Mouse (Mus musculus): ENCODE results near the gene Elmo3.

Elmo3 gene

GRCm38 (mm10) chr8:105326968-105327367, 21.6 kb downstream of the Elmo3 start:
- no peak for DNase-seq (ENCODE audit: low spot score in 2 of 2)

DNA sequence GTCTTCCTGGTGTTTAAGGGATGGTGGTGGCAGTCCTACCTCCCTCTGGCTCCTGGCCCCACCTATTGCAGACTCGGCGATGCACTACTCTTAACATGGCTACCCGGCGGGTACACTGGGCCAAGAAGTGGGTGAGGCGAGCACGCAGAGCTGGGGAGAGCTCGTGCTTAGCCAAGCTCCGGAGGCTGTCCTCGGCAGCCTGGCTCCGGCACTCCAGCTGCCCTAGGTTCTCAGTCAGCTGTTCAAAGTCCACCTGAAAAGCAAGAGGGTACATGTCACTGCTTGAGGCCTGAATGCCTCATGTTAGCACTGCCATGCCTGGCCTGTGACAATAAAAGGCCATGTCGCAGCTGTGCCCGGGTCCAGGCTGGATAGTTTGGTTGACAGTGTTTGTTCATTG, 24.9 kb downstream of the Elmo3 start:
- DNase-seq (ENCODE audit: low spot score in 2 of 2) = no peak

DNA sequence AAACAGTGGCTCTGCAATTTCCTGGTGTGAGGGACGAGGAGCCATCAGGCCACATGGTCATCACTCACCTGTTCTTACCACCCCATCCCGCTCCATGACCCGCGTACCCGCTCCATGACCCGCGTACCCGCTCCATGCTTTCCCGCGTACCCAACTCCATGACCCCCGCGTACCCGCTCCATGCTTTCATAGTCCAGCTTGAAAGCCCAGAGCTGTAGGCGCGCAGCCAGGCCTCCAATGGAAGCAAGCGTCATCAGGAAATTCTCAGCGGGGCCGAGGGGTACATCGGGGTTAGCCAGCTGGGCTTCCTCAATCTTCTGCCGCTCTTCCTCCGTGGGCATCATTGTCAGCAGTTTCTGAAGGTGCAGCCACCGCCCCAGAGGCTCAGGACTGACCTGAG, 26.1 kb downstream of the Elmo3 start:
- DNase-seq (ENCODE audit: low spot score in 2 of 2) = no peak

DNA sequence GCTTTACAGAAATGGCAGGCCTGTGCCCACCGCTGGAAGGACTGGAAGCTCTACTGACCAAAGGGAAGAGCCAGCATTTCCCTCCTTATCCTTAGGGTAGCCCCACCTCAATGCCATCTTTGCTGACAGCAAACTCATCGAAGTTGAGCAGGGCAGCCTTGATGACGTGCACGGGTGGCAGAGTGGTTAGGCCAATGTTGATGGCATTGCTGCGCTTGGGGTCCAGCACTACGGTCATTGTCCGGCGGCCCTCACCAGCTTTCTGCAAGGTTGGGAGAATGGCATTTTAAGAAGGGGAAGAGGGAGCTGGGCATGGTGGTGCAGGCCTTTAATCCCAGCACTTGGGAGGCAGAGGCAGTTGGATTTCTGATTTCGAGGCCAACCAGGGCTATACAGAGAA, 26.5 kb downstream of the Elmo3 start:
- no peak for DNase-seq (ENCODE audit: low spot score in 2 of 2)

DNA sequence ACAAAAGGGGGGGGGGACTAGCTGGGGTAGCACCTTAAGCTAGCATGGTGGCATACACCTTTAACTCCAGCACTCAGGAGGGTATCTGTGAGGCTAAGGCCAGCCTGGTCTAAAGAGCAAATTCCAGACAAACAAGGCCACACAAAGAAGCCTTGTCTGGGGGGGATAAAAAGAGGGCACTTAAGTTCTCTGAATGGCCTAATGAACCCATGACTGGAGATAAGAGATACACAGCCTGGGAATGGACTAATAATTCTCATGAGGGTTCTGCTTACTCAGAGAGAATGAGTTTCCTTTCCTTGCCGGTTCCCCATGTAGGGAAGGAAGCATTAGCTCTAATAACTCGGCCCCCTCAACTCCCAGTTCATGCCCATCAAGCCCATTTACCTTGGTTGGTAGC, 27.1 kb downstream of the Elmo3 start:
- DNase-seq (ENCODE audit: low spot score in 2 of 2) = no peak

GRCm38 (mm10) chr8:105336373-105337130, 31.2 kb downstream of the Elmo3 start:
- DNase-seq (ENCODE audit: low spot score in 2 of 2) = no peak

- no peak for DNase-seq (ENCODE audit: low spot score in 2 of 2)
Measured at GRCm38 (mm10) chr8:105338992-105339391, 33.6 kb downstream of the Elmo3 start.

DNA sequence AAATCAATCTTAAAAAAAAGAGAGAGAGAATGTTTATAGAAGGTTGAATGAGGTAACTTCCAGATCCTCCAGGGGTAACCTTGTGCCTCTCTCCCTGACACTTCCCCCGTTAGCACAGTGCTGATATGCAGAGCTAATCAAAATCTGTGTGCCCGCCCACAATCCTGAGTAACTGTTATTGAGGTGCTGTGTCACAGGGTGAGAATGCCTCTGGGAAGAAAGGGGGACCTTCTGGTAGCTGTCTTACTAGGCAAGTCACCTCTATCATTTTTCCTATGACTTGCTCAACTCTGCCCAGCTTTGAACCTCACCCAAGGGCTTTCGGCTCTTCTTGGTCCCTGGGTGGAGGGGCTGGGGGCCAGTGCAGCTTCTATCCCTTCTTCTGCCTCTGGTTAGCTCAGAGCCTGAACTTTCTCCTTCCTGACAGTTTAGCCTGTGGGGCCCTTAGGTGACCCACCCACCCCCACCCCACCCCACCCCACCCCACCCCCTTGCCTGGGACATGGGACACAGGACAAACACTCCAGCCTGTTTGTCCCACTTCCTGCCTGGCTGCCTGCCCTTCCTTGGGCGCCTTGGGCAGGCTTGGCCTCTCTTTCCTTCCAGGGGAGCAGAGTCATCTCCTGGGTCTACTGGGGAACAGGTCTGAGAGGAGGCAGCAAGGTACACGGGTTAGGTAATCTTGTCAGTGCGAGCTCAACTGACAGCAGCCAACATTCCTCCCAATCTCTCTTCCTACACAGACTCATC, 34.7 kb downstream of the Elmo3 start:
- DNase-seq (ENCODE audit: low spot score in 2 of 2) = no peak

DNA sequence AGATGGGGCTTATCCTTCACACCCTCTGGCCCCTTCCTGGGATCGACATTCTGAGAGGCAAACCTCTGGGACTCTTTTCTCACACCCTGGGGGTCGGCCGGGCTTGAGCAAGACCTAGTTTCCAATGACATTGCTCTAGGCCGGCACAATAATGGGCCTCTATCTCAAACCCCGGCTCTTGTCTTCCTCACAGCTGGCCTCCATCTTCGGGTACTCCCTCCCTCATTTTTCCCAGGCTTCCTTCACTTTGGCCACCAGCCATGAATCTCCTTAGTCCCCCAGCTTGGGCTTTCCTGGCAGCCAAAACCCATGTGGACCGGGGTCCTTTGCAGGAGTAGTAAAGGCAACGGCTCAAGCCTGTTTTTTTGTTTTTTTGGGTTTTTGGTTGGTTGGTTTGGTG, 36.0 kb downstream of the Elmo3 start:
- no peak for DNase-seq (ENCODE audit: low spot score in 2 of 2)

GRCm38 (mm10) chr8:105342768-105343167, 37.4 kb downstream of the Elmo3 start:
- no peak for DNase-seq (ENCODE audit: low spot score in 2 of 2)

GRCm38 (mm10) chr8:105343791-105344574, 38.6 kb downstream of the Elmo3 start:
- no peak for DNase-seq (ENCODE audit: low spot score in 2 of 2)

DNA sequence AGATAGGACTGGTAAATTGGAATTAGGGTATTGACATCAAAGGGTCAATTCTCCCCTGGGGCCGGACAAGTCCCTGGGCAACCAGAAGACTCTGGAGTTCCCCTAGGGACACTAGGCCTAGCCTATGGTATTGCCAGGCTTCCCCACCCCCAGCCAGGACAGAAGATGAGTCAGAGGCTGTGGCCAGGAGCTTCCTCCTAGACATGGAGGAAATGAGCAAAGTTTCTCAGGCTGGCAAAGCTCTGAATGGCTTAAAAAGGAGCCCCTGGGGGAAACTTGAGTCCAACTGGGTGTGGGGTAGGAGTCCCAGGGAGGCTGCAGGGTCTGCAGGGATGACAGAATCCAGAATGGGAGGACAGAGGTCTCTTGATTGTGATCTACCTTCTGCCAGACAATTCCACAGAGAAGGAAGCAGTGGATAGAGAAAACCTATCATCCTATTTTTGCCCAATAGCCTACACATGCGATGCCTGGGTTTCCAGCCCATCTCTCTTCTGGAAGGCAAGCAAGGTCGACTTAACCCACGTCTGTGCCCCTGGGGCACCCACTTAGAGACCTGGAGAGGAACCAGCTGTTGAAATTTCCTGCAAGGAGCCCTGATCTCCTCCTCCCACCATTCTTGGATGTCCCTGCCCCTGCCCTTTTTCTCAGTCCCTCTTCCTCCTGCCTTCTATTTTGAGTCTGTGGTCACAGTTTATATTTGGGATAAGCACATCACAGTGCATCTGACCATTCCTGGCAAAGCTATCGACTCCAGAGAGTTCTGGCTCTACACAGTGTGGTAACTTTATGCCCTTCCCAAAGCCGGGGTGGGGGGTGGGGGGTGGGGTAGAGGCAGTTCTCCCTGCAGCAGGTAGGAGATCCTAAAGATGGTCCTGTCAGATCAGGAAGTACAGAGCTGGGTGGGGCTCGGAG, 39.9 kb downstream of the Elmo3 start:
- no peak for DNase-seq (ENCODE audit: low spot score in 2 of 2)

DNA sequence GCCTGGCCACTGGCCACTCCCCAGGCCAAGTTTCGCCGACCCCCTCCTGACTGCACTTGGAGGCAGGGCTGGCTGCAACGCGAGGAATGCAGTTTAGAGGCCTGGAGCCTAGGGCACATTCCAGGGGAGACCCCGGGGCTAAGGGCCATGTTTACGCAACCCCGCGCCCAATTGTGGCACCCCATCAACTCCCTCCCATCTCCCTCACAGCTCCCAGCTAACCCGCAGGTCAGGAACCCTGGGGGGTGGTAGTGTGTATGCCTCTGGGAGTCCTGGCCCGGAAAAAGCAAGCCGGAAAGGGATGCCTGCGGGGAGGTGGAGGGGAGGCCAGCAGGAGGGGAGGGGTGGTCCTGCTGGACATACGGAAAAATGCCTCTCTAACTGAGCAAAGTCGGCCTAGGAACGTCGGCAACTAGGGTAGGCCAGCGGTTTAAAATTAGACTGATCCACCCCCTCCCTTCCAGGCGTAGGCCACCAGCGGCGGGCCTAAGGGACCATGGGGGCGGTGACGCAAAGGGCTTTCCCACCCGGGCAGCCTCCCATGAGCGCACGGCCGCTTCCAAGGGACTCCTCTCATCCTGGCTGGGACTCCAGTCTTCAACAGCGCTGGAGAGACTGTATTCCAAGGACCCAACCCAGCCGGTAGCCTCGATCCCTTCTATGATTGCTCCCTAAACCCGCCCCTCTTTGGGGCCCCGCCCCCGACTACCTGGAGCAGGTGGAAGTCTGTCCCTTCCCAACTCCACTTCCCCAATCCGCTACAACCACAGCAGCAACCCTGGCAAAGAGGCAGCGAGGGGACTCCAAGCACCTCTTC, 41.4 kb downstream of the Elmo3 start:
- peak in 1 of 2 experiments; percentile 12 for DNase-seq (ENCODE audit: low spot score in 2 of 2)

DNA sequence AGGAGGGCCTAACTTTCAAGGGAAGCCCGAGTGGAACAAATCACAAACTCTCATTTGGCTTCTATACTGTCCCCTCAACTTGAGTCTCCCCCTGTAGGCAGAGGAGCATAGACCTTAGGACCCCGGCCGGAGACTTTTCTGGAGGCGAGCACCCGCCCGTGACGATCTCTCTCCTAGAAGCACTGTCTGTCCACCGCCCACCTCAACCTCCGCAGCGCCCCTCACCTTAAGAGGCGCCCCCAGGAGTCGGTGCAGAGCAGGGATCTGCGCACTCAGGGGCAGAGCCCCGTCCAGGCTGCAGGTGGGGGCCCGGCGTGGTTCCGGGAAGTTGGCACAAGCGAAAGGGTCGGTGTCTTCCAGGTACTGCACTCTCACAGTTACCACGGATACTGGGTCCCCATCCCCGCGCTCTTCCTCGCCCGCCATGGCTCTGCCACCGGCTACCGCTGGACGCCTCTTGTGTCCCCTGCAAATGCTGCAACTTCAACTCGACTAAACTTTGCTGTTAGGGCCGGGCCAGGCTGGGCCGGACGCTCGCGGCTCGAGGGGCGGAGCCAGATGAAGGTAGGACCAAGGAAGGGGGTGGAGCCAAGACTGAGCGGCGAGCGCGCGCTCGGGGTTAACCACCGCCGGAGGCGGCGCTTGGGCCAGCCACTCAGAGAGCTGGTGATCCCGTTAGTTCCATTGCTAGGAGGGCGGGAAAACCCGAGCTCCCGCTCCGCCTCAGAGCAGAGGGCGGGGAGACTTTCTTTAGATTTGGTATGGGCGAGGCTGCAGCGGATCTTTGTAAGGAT, 42.2 kb downstream of the Elmo3 start, which contains the start of gene Fhod1:
Gene Fhod1 (minus strand): TSS at position 526 of the 794 bp plus-strand sequence.
- DNase-seq (ENCODE audit: low spot score in 2 of 2) = peak; percentile 85 to 86

- peak in 1 of 2 experiments; percentile 29 for DNase-seq (ENCODE audit: low spot score in 2 of 2)
Measured at GRCm38 (mm10) chr8:105348450-105349095, 43.2 kb downstream of the Elmo3 start, which contains the start of gene Slc9a5. TSS of gene Slc9a5 (plus strand) at chr8:105348843.

DNA sequence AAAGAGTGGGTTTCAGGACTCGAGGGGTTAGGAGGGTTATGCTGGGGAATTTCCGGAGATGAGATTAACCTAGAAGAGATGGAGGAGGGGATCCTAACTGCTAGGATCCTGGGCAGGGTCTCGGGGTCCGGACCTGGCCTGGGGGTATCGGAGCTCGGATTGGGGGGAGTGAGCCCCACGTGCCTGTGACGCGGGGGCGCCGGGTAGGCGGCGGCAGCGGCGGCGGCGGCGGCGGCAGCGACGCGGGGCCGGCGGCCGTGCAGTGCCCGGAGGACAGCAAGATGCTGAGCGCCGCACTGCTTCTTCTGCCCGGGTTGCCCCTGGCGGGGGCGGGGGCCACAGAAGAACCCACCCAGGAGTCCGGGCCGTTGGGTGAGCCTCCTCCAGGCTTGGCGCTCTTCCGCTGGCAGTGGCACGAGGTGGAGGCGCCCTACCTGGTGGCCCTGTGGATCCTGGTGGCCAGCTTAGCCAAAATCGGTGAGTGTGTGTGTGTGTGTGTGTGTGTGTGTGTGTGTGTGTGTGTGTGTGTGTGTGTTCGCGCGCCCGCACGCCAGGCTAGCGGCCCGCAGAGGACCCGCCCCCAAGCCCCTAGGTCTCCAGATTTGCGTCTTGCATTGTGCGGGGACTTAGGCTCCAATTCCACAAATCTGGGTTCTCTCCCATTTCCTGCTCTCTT, 43.8 kb downstream of the Elmo3 start:
- peak in 1 of 2 experiments; percentile 20 for DNase-seq (ENCODE audit: low spot score in 2 of 2)

DNA sequence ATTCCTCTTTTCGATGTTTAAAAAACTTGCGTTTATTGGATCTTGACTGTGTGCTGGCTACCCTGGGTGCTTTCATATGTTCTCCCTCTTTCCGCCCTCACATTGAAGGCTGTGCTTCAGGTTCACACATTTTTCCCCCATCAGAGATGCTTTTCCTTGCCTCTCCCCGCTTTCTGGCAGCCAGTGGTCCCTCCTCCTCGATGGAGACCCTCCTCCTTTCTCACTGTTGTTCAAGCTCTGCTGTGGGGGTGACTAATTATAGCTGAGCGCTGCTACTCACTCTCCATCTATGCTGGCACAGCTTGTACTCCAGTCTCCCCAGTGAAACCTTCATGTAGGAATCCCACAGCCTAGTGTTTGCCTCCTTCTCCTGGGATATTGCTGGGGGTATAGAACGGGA, 44.8 kb downstream of the Elmo3 start:
- no peak for DNase-seq (ENCODE audit: low spot score in 2 of 2)

DNA sequence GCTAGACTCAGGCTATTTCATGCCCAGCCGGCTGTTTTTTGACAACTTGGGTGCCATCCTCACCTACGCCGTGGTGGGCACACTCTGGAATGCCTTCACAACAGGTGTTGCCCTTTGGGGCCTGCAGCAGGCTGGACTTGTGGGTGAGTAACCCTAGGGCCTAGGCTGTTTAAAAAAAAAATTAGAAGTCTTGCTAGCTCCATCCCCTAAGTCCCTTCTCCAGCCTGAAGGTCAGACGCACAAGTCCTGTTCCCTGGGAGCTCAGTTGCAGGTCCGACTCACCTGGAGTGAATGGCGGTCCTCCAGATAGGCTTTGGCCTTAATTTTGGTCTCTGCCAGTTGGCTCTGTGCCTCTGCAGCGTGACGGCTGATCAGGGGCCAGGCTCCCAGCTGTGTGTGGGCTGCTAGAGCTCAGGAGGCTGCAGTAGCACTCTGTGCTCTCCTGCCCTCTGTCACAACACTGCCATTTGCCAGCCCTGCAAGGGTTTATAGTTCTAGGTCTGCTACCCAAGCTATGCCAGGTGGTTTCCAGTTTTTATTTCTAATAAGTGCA, 48.3 kb downstream of the Elmo3 start:
- no peak for DNase-seq (ENCODE audit: low spot score in 2 of 2)
